Mouse (Mus musculus): ENCODE measurements around the gene Hivep2.

The Hivep2 gene

DNA sequence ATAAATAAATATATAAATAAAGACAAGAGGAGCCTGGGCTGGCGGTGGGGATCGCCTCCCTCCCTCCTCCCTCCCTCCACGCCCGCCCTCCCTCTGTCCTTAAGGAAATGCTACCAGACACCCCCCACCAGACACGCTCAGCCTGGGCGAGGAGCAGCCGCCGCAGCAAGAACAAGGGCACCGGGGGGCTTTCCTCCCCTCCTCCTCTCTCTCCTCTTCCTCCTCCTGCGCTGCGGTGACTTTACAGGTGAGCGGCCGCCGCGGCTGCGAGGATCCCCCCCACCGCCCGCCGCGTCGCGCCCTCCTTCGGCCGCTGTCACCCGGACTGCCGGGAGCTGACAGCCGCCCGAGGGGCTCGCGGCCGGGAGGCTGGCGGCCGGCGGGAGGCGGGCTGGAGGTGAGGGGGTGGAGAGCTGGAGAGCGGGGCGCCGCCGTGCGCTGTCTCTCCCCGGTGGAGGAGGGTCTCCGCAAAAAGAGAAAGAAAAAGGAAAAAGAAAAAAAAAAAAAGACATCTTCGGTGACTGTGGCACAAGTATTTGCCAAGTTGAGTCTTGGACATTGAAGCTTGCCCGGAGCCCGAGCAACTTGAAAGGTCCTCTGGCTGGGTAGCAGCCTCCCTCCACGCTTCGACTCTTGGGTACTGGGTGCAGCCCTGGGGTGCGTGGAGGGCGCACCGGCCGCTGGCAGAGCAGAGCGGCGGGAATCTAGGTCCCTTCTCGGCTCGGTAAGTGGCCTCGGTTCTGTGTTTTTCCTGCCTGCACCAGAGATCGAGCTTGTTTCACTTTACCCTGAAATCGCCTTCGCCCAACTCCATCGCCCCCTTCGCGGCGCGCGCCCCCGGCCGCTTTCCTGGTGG is at the start of gene Hivep2:
Hivep2 (plus strand) TSS at position 102 of the 856 bp plus-strand sequence.
- in situ Hi-C loops (cut with MboI, MseI), result loop anchor here (5.0 kb wide), 2 partner anchors 91 to 134 kb away; no protein-coding TSS in a partner anchor

DNA sequence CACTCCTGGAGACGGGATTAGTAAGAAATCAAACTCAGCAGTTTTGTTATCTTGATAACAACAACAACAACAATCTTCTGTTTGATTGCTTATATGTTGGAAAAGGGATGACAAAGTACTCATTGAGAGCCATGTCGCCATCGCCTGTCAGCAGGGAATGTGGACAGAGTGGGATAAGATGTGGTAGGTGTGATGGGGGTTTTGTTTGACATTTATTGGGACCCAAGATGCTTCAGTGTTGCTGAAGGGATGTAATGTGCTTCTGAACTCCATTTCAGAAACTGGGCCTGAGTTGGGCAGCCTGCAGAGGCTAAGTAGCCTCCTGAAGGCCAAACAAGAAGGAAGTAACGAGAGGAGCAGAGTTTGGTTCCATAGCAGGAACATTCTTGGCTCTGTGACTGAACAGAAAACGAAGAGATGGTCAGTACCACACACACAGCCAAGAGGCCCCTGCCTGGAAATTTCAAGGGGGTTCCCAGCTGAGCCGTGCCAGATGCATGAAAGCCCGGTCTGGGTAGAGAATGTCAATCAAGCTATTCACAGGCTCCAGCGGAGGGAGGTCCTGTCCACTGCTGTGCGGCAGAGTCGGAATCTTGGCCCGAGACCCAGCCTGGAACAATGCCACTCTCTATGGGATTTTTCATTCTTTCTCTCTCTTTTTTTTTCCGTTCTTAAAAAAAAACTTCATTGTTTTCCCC is 49.1 kb upstream of the Hivep2 start:
- in situ Hi-C loops (cut with MboI, MseI), result no loop called here

DNA sequence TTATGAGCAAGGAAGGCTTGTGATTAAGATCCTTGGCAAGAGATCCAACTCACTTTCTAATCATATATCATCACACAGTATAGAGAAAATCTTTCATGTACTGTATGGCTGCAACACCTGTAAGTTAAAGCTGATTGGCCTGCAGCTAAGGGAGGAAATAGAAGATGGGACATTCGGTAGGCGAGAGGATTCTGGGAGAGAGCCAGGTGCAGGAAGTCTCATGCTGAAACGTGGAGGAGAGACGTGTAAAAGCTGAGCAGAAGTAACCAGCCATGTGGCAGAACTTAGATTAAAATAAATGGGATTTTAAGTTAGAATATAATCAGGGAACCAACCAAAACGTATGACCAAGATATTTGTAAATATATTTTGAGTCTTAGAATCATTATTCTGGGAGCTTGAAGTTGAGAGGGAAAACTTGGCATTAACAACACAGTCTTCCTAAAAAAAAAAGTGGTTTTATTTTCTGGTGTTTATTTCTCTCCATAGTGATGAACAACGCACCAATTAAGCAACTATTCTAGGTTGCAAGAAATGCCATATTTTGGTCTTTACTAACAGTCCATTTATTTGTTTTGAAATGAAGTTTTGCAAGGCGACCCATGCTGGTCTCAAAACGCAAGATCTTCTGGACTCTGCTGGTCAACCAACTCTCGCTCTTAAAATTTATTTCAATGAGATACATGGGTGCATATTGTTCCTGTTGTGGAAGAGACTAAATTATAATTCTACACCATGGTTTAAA is 44.1 kb upstream of the Hivep2 start:
- in situ Hi-C loops (cut with MboI, MseI), result no loop called here

DNA sequence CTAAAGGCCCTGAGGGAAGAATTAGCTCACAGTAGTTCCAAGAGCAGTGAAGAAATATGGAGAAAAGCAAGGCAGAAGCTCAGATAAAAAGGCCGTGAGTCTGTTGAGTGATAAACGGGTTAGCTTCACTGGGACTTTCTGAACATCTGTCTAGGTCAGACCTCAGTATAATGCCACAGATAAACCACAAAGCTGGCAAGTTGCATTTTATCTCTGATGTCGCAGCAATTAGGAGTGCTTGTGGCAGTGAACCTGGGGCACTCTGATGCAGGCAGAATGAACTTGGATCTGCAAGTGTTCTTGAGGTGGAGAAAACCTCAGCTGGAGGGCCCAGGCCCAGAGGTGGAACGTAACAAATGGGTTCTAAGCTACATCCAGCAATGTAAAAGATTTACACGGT is 36.6 kb upstream of the Hivep2 start:
- in situ Hi-C loops (cut with MboI, MseI), result no loop called here

DNA sequence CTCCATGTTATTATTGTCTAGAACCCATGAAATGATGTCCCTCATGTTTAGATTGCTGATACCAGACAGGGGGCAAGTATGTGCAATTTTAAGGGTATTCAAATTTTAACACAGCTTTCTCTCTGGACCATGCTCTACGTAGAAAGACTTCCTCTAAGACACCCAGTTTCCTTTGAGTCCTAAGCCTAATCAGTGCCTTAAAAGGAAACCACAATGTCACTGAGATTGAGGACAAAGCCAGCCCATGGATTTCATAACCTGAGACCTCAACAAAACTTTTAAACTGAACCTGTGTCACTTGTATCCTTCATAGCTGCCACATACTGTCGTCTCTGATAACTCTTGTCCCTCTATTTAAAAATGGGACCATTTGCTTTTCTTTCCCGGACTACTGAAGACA is 33.7 kb upstream of the Hivep2 start:
- in situ Hi-C loops (cut with MboI, MseI), result no loop called here

DNA sequence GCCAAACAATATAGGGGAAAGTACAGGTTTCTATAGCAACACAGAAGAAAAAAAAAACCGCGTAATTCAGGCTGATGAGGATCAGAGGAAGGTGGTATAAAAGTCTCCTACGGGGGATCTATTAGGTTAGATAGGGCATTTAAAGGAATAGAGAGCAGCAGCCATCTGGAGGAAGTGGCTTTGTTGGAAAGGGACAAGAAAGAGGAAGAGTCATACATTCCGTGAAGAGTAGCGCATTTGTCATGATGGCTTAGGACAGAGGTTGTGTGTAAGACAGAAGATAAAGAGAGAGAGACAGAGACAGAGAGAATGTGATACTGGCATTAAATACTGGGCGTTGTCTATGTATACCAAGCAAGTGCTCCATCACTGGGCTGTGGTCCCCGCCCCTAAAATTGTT is 32.6 kb upstream of the Hivep2 start:
- in situ Hi-C loops (cut with MboI, MseI), result no loop called here

DNA sequence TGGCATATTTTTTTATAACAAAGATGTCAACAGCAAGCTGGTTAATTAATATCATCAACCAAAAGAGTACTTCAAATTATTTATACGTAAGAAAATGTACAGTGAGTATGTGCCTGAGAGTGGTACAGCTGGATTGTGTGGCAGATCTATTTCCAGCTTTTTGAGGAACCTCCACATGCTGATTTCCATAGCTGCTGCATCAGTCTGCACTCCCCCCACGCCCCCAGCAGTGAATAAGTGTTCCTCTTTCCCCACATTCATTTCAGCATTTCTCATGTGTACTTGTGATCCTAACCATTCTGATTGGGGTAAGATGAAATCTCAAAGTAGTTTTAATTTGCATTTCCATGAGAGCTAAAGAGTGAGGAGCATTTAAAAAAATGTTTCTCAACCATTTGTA is 30.2 kb upstream of the Hivep2 start:
- in situ Hi-C loops (cut with MboI, MseI), result loop anchor here (5.0 kb wide), 1 partner anchor 73 kb away; no protein-coding TSS in a partner anchor

DNA sequence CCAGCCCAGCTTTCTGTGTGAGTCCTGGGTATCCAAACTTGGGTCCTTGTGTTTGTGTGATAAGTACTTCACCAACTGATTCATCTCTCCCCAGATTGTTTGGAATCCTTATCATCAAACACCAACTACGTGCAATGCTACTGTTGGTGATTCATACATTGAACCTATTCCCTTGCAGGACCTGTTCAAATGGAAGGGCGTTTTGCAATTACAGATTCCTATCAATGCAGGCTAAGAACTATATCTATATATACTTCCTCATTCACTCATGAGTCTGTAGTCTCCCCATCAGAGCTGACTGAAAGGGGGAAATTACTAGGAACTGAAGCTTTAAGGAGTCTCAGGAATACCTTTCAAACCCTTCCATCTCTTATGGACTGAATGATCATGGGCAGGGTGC is 24.5 kb upstream of the Hivep2 start:
- in situ Hi-C loops (cut with MboI, MseI), result no loop called here

DNA sequence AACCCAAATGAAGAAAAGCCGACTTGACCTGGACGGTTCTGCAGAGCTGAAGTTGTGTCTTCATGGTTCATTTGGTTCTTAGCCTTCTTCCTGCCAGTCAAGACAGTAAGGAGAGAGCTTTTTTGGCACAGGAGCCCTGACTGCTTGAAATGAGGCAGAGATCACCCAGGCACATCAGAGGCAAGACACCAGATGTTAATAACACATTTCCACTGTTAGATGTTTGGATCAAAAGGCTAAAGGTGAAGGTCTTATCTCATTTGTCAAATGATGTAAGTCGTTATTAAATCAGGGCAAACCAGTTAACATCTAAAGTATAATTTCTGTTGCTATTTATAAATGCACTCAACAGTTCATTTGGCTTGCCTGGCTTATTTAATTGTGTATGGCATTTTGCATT is 22.2 kb upstream of the Hivep2 start:
- in situ Hi-C loops (cut with MboI, MseI), result no loop called here

DNA sequence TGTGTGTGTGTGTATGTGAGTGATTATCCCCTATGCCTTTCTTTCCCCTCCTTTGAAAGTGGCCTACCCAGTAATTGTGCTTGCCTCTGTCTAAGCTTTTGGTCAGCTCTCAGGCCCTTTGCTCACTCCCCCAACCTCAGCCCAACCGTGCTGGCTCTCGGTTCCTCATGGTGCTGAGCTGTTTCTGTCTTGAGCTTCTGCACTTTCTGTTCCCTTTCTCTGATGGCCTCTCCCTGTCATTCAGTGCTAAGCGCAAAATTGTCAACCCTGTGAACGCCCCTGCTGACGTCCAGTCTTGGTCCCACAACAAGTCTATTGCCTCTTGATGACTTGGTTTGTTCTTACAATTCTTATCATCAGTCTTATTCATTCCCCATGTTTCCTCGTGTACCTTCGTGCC is 19.4 kb upstream of the Hivep2 start:
- in situ Hi-C loops (cut with MboI, MseI), result no loop called here

DNA sequence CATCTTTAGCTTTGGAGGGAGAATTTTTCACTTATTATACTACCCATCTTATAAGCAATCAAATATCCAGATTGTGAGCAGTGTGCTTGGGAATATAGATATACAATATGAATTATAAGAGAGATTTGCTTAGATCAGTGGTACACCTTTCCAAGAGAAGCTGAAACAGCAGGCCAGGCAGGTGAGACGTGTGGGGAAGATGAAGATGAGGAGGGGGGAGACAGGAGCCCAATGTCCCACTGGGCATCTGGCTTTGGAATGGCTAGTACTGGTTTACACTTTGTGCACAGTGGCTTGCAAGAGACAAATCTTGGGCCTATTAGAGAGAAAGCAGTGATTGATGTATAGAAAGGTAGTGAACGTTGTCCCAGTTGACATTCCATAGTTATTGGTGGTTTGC is 2.9 kb upstream of the Hivep2 start:
- in situ Hi-C loops (cut with MboI, MseI), result loop anchor here (5.0 kb wide), 1 partner anchor 91 kb away; no protein-coding TSS in a partner anchor

DNA sequence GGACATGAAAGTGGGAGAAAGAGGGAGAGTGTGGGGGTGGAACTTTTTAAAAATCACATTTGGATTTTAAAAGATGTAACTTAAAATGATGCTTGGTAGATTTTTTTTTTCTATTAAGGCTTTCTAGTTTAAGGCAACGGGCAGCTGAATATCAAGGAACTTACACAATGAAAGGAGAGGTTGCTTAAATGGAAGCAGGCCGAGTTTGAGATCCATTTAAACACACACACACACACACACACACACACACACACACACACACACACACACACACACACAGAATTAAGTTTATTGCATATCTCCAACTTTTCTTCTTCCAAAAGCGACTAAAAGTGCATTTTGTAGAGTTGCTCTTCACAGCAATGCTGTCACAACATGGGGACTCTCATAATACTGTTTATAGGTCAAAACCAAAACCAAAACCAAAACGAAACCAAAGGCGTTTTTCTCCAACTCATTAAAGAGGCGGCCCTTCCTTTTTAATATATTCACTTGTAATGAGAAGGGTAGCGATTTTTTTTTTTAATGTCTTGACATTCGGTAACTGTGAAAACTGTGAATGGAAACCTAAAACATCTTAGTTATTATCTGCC is 1.9 kb upstream of the Hivep2 start:
- in situ Hi-C loops (cut with MboI, MseI), result loop anchor here (5.0 kb wide), 1 partner anchor 92 kb away; no protein-coding TSS in a partner anchor

DNA sequence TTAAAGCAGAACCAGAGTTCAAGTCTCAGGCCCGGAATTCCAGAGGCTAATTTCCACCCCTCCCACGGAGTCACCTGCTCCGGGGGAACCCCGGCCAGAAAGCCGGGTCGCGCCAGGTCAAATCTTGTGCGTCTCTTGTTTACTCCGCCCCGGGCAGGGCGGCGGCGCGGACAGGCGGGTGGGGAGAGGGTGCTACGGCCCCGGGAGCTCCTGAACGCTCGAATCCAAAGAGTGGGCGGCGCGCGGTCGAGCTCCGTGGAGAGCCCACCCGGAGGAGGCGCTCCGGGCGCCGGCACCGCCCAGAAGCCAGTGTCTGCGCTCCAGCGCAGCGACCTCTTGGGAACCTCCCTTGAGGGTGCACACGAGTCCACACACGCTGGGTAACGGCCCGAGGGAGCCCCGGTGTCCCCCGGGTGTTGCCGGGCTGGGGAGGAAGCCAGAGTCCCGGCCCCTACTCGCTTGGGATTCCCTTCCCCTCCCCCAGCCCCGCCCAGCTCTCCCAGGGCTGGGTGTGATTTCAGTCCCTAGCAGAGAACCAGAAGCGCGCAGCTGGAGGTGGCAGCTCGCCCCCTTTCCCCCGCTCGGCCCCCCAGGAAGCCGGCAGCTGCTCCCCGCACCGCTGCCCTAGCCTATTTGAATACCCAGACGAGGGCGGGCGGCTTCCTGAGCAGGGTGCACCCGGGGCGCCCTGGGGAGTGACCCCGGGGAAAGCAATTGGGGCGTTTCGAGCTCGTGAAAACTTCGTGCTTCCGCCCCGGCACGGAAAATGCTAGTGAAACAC is 1.2 kb upstream of the Hivep2 start:
- in situ Hi-C loops (cut with MboI, MseI), result loop anchor here (5.0 kb wide), 3 partner anchors 92 to 132 kb away; no protein-coding TSS in a partner anchor

DNA sequence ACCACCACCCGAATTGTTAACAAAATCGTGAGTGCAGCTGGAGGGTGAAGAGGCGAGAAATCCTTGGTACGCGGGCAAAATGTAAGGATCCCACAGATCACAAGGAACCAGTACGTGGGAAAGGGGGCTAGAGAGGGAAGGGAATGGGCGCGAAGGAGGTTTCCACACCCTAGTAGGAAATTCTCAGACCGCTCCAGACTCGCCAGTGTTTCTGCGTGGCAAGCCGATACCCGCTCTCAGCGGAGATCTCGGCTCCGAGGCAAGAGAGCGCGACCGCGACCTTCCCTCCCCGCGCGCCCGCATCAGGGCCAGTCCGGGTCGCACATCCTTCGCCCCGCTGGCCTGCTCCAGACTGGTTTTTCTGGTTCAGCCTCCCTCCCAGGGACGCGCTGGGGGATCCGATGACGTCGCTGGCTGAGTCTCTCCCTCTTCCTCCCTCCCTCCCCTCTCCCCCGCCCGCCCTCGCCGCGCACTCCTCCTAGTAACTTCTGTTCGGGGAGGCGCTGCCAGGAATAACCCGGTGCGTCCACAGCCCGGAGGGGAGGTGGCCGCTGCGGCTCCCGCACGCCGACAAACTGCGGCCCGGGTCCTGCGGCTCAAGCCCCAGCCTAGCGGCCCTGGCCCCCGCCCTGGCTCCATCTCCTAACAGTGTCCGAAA is 430 bp upstream of the Hivep2 start:
- in situ Hi-C loops (cut with MboI, MseI), result loop anchor here (5.0 kb wide), 2 partner anchors 92 to 133 kb away; no protein-coding TSS in a partner anchor

DNA sequence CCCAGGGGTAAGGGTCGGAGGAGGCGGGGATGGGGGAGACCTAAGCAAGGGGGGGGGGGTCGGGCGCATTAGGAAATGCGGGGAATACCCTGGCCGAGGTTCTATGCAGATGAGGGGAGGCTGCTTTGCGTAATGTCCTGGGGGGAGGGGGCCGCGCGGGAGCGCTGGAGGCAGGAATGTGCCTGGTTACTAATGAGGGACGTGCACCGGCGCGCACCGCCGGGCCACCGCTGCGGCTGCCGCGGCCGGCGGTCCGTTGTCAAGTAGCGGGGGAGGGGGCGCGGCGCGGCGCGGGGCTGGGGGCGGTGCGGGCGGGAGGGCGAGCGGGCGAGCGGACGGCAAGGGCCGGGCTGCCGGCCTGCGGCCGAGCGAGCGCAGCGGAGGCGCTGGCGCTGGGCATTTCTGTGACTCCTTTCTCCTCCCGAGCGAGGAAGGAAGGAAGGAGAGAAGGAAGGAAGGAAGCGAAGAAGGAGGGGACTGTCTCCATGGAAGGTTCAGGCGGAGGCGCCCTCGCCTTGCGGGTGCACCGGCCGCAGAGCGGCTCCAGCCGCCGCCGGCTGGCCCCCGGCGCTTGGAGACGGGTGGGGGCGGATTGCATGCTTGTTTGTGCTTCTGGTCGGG is 1.1 kb downstream of the Hivep2 start:
- in situ Hi-C loops (cut with MboI, MseI), result loop anchor here (5.0 kb wide), 2 partner anchors 90 to 135 kb away; no protein-coding TSS in a partner anchor

DNA sequence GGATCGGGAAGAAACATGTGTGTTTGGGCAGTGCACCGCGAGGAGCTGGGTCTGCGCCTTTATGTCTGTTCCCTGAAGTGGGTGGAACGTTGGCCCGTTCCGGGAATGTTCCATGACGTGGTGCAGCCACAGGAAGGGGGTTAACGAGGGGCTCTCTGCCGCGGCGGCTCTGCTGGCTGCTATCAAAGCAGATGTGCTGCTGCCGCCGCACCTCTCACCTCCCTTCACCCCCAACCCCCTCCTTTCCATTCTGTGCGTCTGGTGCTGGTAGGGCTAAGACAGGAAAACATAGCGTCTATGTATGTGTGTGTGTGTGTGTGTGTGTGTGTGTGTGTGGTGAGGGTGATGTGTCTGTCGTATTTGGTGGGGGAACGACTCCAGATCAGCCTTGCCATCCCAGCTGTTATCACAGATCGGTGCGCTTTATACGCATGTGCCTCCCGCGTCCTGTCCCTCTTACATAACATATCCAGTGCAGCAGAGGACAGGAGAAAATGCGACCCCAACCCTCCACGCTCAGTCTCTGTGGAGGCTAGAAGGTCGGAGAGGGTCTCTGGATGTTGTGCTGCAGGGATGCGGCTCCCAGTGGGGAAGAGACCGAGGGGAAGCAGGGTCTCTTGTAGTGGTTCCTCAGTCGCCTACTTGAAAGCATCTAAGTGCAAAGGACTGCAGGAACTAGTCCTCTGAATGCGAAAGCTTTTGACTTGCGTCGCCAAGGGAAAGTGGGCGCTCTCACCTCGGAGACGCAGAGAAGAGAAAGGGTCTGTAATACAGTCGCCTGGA is 1.8 kb downstream of the Hivep2 start:
- in situ Hi-C loops (cut with MboI, MseI), result loop anchor here (5.0 kb wide), 2 partner anchors 90 to 135 kb away; no protein-coding TSS in a partner anchor

DNA sequence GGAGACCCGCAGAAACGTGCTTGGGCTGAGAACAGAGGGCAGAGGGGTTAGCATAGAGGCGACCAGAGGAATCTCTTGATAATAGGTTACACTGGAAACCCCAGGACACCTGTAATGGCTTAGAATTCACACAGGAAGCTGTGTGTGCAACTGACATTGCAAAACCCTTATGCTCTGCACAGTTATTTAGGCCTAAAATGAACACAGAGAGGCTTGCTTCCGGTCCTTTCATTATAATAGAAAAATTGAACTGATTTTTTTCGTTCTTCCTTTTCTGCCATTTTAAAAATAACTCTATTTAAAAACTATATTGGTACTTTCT is 2.3 kb downstream of the Hivep2 start:
- in situ Hi-C loops (cut with MboI, MseI), result loop anchor here (5.0 kb wide), 2 partner anchors 89 to 136 kb away; no protein-coding TSS in a partner anchor

DNA sequence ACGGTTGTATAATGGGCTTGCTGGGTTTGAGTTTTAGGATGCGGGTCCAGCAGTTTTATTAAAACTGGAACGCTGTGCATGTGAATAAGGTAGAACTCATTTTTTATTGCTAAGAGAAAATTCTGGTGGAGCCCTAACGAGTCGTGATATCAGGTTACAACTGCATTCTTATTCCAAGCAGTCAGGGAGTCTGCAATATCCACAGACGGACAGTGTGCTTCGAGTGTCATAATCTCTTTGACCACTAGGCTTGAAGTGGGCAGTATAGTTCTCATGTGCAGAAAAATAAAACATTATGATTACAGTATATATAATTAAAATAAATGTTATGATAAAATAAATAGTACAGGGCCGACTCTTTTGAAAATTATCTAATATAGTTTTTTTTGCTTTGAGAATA is 3.1 kb downstream of the Hivep2 start:
- in situ Hi-C loops (cut with MboI, MseI), result loop anchor here (5.0 kb wide), 2 partner anchors 88 to 137 kb away; no protein-coding TSS in a partner anchor

DNA sequence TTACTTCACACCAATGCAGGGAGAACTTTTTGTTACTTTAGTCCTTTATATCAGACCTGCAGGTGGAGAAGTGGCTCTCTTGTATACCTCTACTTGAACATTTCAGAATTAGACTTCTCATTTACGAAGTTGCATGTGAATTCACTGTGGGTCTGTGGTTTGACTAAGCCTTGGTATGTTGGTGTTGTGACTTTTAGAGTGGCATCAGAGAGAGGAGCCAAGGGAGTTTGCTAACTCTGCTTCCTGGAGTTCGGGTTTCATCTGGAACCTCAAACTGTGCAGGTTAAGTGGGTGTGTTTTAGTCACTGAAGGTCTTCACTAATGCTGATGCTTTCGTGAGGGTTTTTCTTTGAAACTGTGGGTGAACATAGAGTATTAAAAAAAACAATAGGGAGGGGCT is 4.4 kb downstream of the Hivep2 start:
- in situ Hi-C loops (cut with MboI, MseI), result no loop called here

Measured in regulatory T cell (primary cell).